Mouse (Mus musculus) kidney, postnatal 14 days (tissue): Measurements from ENCODE around the gene Wdr63.
A peak's percentile ranks its signal among the peaks of the same experiment; 100 is the strongest.

Source experiments
- DNase-seq: peaks from one replicate; pipeline ENCODE4 v3.0.0; 2022; ENCODE audit warnings: mixed read lengths

The Wdr63 gene

DNA sequence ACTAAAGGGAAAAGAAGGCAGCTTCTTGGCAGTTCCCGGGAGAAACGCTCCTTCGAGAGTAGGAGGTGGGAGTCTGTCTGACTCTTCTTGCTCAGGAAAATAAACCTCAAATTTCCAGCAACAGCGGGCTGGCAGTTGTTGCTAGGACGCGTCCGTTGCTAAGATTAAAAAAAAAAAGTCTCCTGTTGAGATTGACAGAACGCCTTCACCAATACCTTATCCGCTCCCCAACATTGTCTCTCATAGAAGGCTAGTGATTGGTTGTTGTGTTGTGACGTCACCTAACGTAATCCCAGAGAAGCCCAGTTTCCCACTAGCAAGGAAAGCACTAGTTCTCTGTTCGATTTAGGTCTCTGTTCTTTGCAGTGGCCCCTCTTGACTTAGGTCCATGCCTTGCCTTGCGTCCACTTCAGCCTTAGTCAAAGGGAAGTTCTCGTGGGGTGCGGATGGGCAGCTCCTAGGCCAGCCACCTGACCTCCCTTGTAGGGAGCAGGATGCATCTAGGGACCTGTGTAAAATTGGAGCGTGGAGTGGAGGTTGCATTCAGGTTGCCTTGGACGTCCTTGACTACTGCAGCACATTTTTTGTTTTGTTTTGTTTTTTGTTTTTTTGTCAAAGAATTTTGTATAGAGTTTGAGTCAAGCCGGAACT lies at the start of gene Wdr63:
Gene Wdr63 (minus strand): TSS at position 210 of the 651 bp plus-strand sequence.
- DNase-seq, result peak; percentile 78

GRCm38 (mm10) chr3:146156811-146157210 lies 48.9 kb upstream of the Wdr63 start:
- DNase-seq, result no peak

- no peak for DNase-seq
Measured at GRCm38 (mm10) chr3:146155628-146156576, 48.0 kb upstream of the Wdr63 start.

DNA sequence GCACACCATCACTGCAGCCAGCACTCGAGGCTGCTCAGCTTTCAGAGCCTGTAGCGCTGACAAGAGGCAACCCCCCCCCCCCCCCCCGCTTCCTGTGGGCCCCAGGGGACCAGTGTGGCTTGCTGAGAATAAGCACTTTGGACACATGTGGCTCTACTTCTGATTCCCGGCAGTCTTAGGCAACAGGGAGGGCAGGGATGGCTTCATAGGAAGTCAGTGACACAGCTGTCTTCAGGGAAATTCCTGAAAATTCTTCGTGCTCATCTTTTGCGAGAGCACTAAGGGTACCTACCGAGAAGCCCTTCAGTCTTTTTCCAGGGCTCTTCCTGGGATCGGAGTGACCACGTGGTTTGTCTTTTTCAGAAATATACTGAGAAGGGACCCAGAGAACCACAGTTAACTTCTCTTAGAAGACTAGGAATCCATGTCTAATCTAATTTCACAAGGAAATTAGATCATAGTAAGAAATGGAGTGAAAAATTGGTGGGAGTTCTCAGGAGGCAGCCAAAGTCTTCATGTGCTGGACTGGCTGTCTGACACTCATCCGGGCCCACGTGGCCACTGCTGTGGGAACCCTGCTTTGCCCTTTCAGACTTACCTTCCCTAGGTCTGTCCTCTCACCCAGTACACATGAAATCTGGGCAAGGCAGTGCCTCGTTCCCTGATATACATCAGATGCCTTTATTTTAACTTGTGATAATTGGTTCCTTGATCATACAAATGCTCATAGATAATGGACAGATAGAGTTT lies 46.1 kb upstream of the Wdr63 start:
- no peak for DNase-seq

DNA sequence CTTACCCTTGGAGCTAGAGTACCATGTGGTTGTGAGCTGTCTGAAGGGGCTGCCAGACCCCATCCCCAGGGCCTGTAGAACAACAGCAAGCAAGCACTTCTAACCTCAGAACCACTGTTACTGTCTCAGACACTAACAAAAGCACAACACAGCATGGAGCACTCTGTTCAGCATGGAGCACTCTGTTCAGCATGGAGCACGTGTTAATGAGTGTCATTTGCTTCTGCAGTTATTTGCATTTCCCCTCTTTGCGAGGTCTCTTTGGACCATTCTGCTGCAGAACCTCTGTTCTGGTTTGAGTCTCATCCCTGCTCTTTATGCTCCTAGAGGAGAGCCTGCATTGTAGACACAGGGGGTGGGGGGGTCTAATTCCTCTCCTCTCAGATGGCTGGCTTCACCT lies 45.0 kb upstream of the Wdr63 start:
- no peak for DNase-seq

GRCm38 (mm10) chr3:146152348-146152747 lies 44.4 kb upstream of the Wdr63 start:
- no peak for DNase-seq

GRCm38 (mm10) chr3:146151755-146152154 lies 43.8 kb upstream of the Wdr63 start:
- no peak for DNase-seq

GRCm38 (mm10) chr3:146151328-146151727 lies 43.4 kb upstream of the Wdr63 start:
- no peak for DNase-seq

- peak; percentile 40 for DNase-seq
Measured at GRCm38 (mm10) chr3:146150560-146150959, 42.6 kb upstream of the Wdr63 start.

DNA sequence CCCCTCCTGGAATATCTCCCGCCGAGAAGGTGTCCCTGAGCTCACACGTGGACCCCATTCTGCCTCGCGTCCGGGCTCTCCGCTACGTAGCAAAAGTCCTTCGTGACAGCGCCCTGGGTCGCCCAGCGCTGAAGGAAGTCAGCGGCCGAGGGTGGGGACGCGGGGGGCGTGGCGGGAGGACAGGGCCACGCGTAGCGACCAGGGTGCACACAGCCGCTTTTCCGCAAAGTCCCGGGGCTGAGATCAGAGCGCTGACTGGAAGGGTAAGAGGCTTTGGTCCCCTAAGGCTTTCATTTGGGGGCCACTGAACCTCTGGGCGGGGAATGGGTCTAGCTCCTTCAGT lies 42.1 kb upstream of the Wdr63 start:
- peak; percentile 47 for DNase-seq

DNA sequence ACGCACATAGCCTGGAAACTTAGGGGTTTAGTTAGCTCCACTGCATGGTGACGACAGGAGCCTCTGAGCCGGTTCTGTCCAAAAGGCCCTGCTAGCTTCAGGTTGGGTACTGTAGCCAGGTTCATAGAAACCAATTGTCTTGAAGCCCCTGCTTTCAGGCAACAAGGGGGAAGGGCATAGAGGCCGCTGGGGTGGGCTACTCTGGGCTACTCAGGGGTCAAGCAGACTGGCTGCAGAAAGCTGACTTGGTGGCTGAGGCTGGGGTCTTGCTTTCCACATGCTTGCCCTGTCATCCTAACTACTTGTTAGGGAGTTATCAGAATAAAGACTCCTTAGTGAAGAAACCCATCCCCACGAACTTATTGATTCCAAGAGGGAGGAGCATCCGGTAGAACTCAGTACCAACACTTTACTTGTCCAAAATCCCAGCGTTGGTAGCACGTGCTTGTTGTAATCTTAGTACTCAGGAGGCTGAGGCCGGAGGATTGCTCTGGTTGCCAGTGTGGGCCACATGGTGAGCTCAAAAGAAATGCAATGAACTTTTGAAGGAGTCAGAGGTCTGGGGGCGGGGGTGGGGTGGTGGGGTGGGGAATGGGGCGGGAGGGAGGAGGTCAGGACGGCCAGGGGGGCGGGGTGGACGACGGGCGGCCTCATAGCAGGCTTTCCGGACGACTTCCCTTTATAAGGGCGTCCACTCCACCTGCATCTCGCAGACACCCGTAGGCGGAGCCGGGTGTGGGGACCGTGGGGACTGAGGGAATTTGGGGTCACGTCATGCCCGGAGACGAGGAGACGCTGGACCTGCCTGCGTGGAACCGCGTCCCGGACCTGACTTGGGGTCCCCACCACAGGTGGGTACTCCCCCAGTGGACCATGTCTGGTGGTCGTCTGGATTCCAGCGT lies 41.5 kb upstream of the Wdr63 start, which contains the start of gene Mcoln2:
Gene Mcoln2 (plus strand): TSS at position 678 of the 902 bp plus-strand sequence.
- peak; percentile 35 for DNase-seq

DNA sequence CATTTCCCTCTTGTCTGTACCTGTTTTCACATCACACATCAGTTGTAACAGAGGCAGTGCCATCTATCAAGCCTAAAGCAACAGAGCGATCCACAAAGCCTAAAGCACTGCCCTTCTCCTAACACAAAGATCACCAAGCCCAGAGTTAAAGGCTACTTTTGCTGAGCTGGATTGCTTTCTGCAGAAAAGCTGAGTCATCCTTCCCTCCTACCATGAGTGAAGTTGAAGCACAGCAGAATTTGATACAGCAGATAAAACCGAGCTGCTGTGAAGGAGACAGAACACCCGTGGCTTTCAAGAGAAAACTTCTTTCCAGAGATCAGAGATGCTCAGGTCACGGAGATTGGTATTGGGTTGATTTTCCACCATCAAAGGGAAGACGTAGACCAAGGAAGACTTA lies 38.2 kb upstream of the Wdr63 start:
- no peak for DNase-seq

GRCm38 (mm10) chr3:146145501-146145900 lies 37.6 kb upstream of the Wdr63 start:
- DNase-seq, result no peak

DNA sequence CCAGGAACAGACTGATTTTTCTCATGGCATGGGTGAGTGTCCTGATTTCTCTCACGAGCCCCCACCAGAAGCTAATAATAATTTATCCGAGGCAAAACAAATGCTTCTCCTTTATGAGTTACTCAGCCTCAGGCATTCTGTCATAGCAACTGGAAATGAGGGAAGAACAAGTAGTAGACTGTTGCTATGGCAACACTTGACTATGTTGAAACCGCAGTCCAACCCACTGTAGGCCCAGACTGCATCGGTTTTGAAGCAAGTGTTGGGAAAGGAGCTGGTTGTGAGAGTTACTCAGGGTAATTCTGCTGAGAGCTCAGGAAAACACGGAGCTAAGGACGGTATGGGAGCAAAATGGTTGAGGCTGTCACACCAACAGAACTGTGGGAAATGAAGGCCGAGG lies 34.6 kb upstream of the Wdr63 start:
- DNase-seq, result no peak

DNA sequence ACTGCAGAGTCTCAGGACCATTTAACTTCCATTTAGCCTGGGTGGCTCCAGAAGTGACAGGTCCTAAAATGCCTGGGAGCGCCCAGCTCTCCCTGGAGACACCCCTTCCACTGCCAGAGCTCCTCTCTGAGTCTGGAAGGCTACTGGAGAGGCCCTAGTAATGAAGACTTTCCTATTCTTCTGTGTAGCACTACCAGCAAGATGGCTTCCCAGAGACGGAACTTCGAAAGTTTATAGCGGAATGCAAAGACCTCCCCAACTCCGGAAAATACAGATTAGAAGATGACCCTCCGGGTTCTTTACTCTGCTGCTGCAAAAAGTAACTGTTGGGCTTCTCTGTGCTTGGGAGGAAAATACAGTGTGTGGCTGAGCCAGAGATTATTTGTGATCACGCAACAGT lies 32.3 kb upstream of the Wdr63 start:
- DNase-seq, result no peak

- DNase-seq, result peak; percentile 32
Measured at GRCm38 (mm10) chr3:146136422-146136821, 28.5 kb upstream of the Wdr63 start.

- no peak for DNase-seq
Measured at GRCm38 (mm10) chr3:146135417-146135816, 27.5 kb upstream of the Wdr63 start.

- no peak for DNase-seq
Measured at GRCm38 (mm10) chr3:146134834-146135233, 26.9 kb upstream of the Wdr63 start.

DNA sequence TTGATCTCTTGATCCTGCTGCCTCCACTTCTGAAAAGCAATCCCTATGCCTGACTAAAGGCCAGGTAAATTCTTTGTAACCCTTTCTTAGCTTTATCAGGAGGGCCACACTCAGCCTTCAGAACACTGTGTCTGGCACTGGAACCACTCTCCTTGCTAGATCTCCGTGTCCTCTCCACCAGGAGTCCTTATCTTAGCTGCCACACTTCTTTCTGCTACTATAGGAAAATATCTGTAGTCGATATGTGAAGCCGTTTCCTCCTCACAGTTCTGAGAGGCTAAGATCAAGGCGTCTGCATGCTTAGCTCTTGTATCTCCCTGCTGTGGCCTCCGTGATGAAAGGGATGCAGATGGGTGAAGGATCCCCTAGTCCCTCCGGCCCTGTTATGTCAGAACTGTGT lies 19.3 kb upstream of the Wdr63 start:
- no peak for DNase-seq

DNA sequence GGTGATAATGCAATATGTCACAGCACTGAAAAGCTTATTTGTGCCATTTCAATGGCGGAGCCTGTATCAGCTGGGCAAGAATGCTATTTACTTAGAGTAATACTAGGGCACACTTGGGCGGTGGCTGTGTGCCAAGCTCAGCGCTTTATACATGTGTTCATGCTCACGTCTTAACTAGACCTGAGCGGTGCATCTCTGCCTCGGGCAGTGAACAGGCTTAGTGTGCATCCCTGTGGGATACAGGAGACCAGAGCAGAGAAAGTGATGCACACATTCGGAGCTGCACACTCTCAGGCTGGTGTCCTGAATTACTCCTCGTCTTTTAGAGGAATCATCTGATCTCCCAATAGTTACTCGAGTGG lies 15.5 kb upstream of the Wdr63 start:
- DNase-seq, result no peak

DNA sequence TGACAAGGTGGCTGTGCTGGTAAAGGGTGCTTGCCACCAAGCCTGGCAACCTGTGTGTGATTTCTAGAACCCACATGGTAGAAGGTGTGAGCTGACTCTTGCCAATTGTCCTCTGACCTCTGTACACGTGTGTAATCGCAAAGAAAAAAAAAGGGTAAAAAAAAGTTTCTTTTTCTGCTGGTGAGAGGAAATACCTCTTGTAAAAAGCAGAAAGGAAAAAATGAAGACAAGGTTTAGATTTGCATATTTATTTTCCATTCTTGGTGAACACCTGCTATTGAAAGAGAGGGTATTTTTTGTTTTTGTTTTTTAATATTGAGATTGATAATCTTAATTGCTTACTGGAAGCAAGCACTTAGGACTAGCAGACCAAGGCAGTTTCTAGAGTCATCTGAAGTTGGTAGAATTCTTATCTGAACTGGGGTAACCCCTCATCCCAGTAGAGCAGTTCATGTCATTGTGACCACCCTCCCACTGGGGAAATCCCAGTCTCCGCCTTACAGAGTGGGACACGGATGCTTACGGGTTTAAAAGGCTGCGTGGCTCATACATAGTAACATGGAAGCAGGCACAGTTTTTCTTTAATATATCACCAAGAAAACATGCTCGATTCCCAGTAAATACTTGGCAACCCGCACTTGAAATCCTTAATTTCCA lies 15.0 kb upstream of the Wdr63 start:
- no peak for DNase-seq

DNA sequence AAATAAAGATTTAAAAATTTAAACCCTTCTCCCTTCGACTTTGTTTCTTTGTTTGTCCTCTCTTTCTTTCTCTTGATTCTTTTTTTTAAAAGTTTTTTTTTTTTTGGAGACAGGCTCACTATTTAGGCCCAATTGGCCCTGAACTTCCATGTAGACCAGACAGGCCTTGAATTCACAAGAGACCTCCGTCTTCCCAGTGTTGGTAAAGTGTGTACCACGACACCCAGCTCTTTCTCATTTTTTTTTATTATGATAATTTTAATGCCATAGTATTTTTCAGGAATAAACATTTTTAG lies 14.1 kb upstream of the Wdr63 start:
- no peak for DNase-seq
